Mouse (Mus musculus): Measurements from ENCODE around the gene Acsbg1. TPM values are rescaled to one million over a fixed set of nuclear protein-coding genes. Genes with fewer than 3 reads are reported as not detected.
A peak's percentile ranks its signal among the peaks of the same experiment; 100 is the strongest.

Acsbg1 gene
- polyA plus RNA-seq, 1 experiment from 2014 or later = 0.32 TPM

GRCm38 (mm10) chr9:54566958-54567357 lies 94.7 kb downstream of the Acsbg1 start:
- Histone ChIP-seq H3K27ac (ENCODE audit: low read depth) (no peak overlapping the region), H3K9ac (no peak overlapping the region), H3K4me3 (ENCODE audit: low read depth, low read length) (no peak overlapping the region), H3K27me3 (ENCODE audit: insufficient read depth, low read length) (no peaks in the 10 kb centered on the region), H3K4me1 (ENCODE audit: insufficient read depth) (no peaks in the 10 kb centered on the region), H3K36me3 (ENCODE audit: insufficient read depth) (no peaks in the 10 kb centered on the region), H3K4me2 (no peak overlapping the region), H3K9me3 (ENCODE audit: low read depth, low read length) (no peaks in the 10 kb centered on the region)
- ATAC-seq (ENCODE audit: insufficient read depth) = no peak
- peak; percentile 28 for DNase-seq
- 45% methylated on average over 4 of the region's 4 CpGs for WGBS
- no peak for TF ChIP-seq CTCF (IDR thresholded peaks at IDR 0.05; ENCODE audit: low read depth)

DNA sequence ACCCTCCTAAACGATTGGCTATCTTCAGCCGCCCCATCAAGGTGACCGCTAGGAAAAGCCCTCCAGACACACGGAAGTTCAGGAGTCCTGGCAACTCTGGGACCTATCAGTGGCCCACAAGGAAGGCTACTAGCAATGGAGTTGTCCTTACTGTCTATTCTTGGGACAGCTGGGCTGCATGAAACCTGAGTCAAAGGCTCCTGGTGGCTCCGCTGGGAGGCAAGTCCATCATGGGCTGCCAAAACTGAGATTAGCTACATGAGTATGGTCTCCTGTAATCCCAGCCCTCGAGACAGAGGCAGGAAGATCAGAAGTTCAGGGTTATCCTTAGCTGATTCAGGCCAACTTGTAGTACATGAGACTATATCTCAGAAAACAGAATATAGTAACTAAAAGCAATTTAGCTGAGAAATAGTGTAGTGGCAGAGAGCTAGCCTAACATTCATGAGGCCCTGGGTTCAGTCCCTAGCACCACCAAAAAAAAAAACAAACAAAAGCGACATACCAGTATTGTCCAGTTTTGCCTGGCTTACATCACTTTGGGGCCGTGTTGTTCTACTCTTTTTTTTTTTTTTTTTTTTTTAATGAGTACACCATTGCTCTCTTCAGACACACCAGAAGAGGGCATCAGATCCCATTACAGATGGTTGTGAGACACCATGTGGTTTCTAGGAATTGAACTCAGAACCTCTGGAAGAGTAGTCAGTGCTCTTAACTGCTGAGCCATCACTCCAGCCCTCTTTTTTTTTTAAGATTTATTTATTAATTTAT lies 100.7 kb downstream of the Acsbg1 start:
- TF ChIP-seq CTCF (IDR thresholded peaks at IDR 0.05; ENCODE audit: low read depth) = no peak
- ATAC-seq (ENCODE audit: insufficient read depth) (no peak), DNase-seq (no peak)
- H3K4me1 ChIP-seq (ENCODE audit: insufficient read depth) = no peaks in the 10 kb centered on the region
- no peak overlapping the region for H3K9ac ChIP-seq
- H3K4me3 ChIP-seq (ENCODE audit: low read depth, low read length) = no peak overlapping the region
- 83% methylated on average over 8 of the region's 8 CpGs for WGBS
- no peak overlapping the region for H3K27ac ChIP-seq (ENCODE audit: low read depth)
- H3K9me3 ChIP-seq (ENCODE audit: low read depth, low read length) = no peaks in the 10 kb centered on the region
- no peaks in the 10 kb centered on the region for H3K36me3 ChIP-seq (ENCODE audit: insufficient read depth)
- H3K4me2 ChIP-seq = no peak overlapping the region
- peaks cover 9% of the 10 kb centered on the region; the same call in 1 of the 2 replicates for H3K27me3 ChIP-seq (ENCODE audit: insufficient read depth, low read length)

- Histone ChIP-seq H3K9me3 (ENCODE audit: low read depth, low read length) (no peaks in the 10 kb centered on the region), H3K27me3 (ENCODE audit: insufficient read depth, low read length) (peaks cover 9% of the 10 kb centered on the region; the same call in 1 of the 2 replicates), H3K27ac (ENCODE audit: low read depth) (no peak within 1 kb of the TSS), H3K4me2 (peak within 1 kb of the TSS; percentile 81), H3K9ac (peak within 1 kb of the TSS; percentile 57), H3K36me3 (ENCODE audit: insufficient read depth) (no peaks in the 10 kb centered on the region), H3K4me3 (ENCODE audit: low read depth, low read length) (peak within 1 kb of the TSS; percentile 57), H3K4me1 (ENCODE audit: insufficient read depth) (no peaks in the 10 kb centered on the region)
- DNase-seq (peak; percentile 90), ATAC-seq (ENCODE audit: insufficient read depth) (peak; percentile 99)
- 2% methylated on average over 46 of the region's 54 CpGs for WGBS
- TF ChIP-seq CTCF (IDR thresholded peaks at IDR 0.05; ENCODE audit: low read depth) = peak; percentile 49; the same call in 1 of the 2 replicates
Measured at GRCm38 (mm10) chr9:54559771-54560471, 101.7 kb downstream of the Acsbg1 start, which contains the start of gene Cib2. Gene Cib2, minus strand, starts transcription at chr9:54560218.

DNA sequence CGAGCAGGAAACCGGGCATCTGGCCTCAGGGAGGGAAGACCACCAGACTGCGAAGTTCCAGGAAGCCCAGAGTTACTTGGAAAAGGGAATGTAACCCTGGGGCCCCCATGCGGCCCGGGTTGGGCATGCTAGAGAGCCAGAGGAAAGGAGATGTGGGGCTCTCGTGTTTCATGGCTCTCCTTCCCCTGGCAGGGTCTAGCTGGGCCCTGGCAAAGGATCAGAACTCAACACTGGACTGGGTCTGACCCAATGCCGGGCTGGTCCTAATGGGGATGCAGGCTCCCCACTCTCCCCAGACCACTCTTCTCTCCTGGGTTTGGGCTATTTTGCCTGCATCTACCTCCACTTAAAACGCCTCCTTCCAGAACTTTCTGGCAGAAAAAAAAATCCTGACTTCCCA lies 102.9 kb downstream of the Acsbg1 start:
- DNase-seq = no peak
- Histone ChIP-seq H3K27ac (ENCODE audit: low read depth) (no peak overlapping the region), H3K4me1 (ENCODE audit: insufficient read depth) (no peaks in the 10 kb centered on the region), H3K27me3 (ENCODE audit: insufficient read depth, low read length) (peaks cover 9% of the 10 kb centered on the region; the same call in 1 of the 2 replicates), H3K4me3 (ENCODE audit: low read depth, low read length) (no peak overlapping the region), H3K9me3 (ENCODE audit: low read depth, low read length) (no peaks in the 10 kb centered on the region), H3K9ac (no peak overlapping the region), H3K36me3 (ENCODE audit: insufficient read depth) (no peaks in the 10 kb centered on the region), H3K4me2 (no peak overlapping the region)
- no peak for ATAC-seq (ENCODE audit: insufficient read depth)
- TF ChIP-seq CTCF (IDR thresholded peaks at IDR 0.05; ENCODE audit: low read depth) = no peak
- 66% methylated on average over 8 of the region's 8 CpGs for WGBS

DNA sequence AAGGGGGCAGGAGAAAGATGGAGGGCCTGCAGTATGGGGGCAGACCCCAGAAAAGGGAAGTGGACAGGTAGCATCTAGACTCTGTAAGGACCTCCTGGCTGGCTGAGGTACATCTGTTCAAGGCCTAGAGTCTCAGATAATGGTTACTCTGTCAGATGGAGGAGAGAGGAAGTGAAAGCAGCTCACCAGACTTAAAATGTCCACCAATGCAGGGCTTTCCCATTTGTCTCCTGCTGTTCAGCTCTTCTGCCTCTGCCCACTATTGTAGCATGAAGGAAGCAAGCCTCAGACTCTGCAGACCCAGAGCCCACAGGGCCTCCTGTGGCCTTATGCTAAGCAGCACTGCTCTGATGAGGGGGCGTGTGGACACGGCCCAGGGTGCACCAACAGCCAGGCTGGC lies 106.6 kb downstream of the Acsbg1 start:
- H3K9me3 ChIP-seq (ENCODE audit: low read depth, low read length) = no peaks in the 10 kb centered on the region
- H3K4me3 ChIP-seq (ENCODE audit: low read depth, low read length) = no peak overlapping the region
- no peak overlapping the region for H3K4me2 ChIP-seq
- H3K4me1 ChIP-seq (ENCODE audit: insufficient read depth) = no peaks in the 10 kb centered on the region
- 76% methylated on average over 2 of the region's 2 CpGs for WGBS
- H3K36me3 ChIP-seq (ENCODE audit: insufficient read depth) = no peaks in the 10 kb centered on the region
- peaks cover 9% of the 10 kb centered on the region; the same call in 1 of the 2 replicates for H3K27me3 ChIP-seq (ENCODE audit: insufficient read depth, low read length)
- TF ChIP-seq CTCF (IDR thresholded peaks at IDR 0.05; ENCODE audit: low read depth) = no peak
- ATAC-seq (ENCODE audit: insufficient read depth) = no peak
- no peak overlapping the region for H3K9ac ChIP-seq
- no peak for DNase-seq
- H3K27ac ChIP-seq (ENCODE audit: low read depth) = no peak overlapping the region

Small RNAs within 50 kb of the gene (microRNA-seq; reads per million reads assigned to microRNA genes)
- gene Mir5710 (ENCODE audit: borderline number of aligned reads) = not detected

Other genes with a start within 250 kb of the Acsbg1 start
- 4.3 and 4.6 TPM in 2 replicates for gene Dmxl2, start 160.2 kb downstream of the Acsbg1 start, polyA plus RNA-seq (2014; fragmentation: Nextera tagmentation; extraction: Ambion mirVana)
- gene Sh2d7, start 122.9 kb downstream of the Acsbg1 start, polyA plus RNA-seq (2014; fragmentation: Nextera tagmentation; extraction: Ambion mirVana) = not detected in 2 replicates
- 14.1 and 15.3 TPM in 2 replicates for gene Cib2, start 101.7 kb downstream of the Acsbg1 start, polyA plus RNA-seq (2014; fragmentation: Nextera tagmentation; extraction: Ambion mirVana)
- gene Idh3a, start 75.5 kb downstream of the Acsbg1 start, polyA plus RNA-seq (2014; fragmentation: Nextera tagmentation; extraction: Ambion mirVana) = 106 and 112 TPM in 2 replicates
- 6.1 and 6.3 TPM in 2 replicates for gene Dnaja4, start 37.0 kb upstream of the Acsbg1 start, polyA plus RNA-seq (2014; fragmentation: Nextera tagmentation; extraction: Ambion mirVana)
- 148 and 156 TPM in 2 replicates for gene Wdr61, start 72.6 kb upstream of the Acsbg1 start, polyA plus RNA-seq (2014; fragmentation: Nextera tagmentation; extraction: Ambion mirVana)
- gene Crabp1, start 102.9 kb upstream of the Acsbg1 start, polyA plus RNA-seq (2014; fragmentation: Nextera tagmentation; extraction: Ambion mirVana) = 13.2 and 15.1 TPM in 2 replicates
- gene Ireb2, start 201.9 kb upstream of the Acsbg1 start, polyA plus RNA-seq (2014; fragmentation: Nextera tagmentation; extraction: Ambion mirVana) = 44.3 and 45.9 TPM in 2 replicates